Mouse (Mus musculus): Measurements from ENCODE around the gene Taco1. TPM values are rescaled to one million over a fixed set of nuclear protein-coding genes. Genes with fewer than 3 reads are reported as not detected.
"Not testable (repeated sequence)": the region's sequence is repeated elsewhere in the genome, so short reads cannot be mapped to it uniquely, and the experiment has no call there.

Taco1 gene
- total RNA-seq (2021): 10 to 100 TPM; 25.3 to 31.4 TPM
- long read RNA-seq, experiment 1, transcript Taco1-201 (5 exons, 1,383 nt): major isoform, 14 of 14 reads
- long read RNA-seq, experiment 1, partial matches to known transcripts: 0 of 14 reads
- long read RNA-seq, experiment 1, other reads (novel, unspliced or antisense): 0 of 14 reads
- long read RNA-seq, experiment 2, transcript Taco1-201 (5 exons, 1,383 nt): major isoform, 17 of 19 reads
- long read RNA-seq, experiment 2, partial matches to known transcripts: 1 of 19 reads
- long read RNA-seq, experiment 2, other reads (novel, unspliced or antisense): 1 of 19 reads

DNA sequence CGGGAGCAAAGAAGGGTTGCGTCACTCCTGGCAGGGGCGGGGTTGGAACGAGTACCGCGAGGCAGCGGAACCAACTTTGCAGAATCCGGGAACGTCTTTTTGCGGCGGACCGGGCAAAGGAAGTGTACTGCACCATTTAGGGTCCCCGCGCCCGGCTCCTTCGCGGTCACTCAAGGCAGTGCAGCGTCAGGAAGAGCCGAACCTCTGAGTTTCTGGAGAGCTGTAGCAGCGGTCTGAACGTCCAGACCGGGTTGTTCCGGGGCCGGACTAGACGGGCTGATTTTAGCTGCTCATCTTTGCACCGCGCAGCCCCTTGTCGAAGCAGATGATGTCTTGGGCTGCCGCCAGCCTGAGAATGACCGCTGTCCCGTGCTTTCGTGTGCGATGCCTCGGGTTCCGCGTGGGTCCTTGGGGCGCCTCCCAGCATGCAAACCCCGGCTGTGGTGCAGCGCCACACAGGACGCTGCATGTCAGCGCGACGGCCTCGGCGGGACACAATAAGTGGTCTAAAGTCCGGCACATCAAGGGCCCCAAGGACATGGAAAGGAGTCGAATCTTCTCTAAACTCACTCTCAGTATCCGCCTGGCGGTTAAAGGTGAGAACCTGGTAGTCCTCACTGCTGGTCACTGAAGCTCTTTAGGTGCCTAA is at the start of gene Taco1:
Gene Taco1 (plus strand): TSS at position 139 of the 649 bp plus-strand sequence.
- peak; percentile 96 for DNase-seq

DNA sequence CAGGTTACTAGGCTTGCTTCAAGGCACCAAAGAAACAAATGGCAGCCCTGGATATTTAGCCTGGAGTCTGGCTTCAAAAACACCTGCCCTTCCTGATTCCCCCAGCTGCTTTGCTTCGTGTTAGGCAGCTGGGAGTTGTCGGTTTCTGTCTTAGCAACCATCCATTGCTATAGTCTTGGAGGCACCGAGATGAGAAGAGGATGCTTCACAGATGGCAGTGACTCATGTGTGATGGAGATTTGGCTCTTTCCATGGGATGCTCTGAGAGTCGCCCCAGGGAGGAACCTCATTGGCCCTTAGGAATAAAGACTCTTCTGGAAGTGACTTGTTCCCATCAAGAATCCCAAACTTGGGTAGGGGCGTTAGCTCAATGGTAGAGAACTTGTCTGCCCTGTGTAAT is 49.4 kb upstream of the Taco1 start:
- no peak for DNase-seq

DNA sequence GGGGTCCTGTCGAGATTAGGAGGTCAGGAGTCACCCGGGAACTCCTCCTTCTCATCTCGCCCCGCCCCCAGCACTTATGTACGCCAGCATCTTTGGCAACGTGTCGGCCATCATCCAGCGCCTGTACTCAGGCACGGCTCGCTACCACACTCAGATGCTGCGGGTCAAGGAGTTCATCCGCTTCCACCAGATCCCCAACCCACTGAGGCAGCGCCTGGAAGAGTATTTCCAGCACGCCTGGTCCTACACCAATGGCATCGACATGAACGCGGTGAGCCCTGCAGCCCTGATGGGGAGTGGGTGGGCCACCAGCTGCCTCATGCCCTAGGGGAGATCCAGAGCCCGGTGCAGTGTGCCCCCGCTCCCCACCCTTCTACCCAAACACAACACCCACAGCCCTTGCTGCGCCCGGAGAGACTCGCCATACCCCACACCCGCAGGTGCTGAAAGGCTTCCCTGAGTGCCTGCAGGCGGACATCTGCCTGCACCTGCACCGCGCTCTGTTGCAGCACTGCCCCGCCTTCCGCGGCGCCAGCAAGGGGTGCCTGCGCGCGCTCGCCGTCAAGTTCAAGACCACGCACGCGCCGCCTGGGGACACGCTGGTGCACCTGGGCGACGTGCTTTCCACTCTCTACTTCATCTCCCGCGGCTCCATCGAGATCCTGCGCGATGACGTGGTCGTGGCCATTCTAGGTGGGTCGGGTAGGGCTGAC is 45.7 kb upstream of the Taco1 start:
- no peak for DNase-seq

GRCm38 (mm10) chr11:106025774-106026173 is 40.1 kb upstream of the Taco1 start:
- DNase-seq: no peak

- DNase-seq: peak; percentile 63
These were observed 39.3 kb upstream of the Taco1 start for GRCm38 (mm10) chr11:106026465-106027151.

DNA sequence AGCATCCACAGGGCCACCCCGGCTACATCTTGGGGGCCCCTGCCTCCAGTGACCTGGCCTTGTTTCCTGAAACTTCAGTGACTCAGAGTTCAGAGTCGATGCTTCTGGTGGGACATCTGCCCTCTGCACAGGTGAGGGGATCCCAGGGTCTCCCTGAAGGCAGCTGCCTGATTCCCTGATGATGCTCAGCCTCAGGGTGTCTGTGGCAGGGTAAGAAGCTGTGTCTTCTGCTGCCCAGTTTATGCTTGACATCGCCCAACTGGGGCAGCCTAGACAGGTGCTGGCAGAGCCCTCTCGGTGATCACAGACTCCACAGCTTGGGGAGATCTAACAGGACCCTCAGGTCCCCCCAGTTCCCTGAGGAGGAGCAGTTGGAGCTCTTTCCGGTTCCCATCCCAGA is 38.3 kb upstream of the Taco1 start:
- DNase-seq: no peak

- not testable (repeated sequence) for DNase-seq
These were observed 33.8 kb upstream of the Taco1 start for GRCm38 (mm10) chr11:106032074-106032473.

- no peak for DNase-seq
These were observed 32.4 kb upstream of the Taco1 start for GRCm38 (mm10) chr11:106033491-106033919.

DNA sequence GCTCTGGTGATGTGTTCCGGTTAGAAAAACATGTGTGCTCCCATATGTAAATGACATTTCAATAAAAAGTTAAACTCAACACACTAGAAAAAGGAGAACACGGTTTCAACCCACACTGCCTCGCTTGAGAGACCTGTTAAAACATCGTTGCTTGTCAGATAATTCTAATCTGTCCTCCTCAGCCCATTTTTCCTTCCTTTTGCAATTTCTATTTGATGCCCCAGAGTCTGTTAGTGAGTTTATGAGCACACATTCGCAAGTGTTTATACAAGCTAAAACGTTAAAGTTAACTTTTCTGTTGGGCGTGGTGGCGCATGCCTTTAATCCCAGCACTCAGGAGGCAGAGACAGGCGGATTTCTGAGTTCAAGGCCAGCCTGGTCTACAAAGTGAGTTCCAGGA is 30.9 kb upstream of the Taco1 start:
- DNase-seq: no peak

DNA sequence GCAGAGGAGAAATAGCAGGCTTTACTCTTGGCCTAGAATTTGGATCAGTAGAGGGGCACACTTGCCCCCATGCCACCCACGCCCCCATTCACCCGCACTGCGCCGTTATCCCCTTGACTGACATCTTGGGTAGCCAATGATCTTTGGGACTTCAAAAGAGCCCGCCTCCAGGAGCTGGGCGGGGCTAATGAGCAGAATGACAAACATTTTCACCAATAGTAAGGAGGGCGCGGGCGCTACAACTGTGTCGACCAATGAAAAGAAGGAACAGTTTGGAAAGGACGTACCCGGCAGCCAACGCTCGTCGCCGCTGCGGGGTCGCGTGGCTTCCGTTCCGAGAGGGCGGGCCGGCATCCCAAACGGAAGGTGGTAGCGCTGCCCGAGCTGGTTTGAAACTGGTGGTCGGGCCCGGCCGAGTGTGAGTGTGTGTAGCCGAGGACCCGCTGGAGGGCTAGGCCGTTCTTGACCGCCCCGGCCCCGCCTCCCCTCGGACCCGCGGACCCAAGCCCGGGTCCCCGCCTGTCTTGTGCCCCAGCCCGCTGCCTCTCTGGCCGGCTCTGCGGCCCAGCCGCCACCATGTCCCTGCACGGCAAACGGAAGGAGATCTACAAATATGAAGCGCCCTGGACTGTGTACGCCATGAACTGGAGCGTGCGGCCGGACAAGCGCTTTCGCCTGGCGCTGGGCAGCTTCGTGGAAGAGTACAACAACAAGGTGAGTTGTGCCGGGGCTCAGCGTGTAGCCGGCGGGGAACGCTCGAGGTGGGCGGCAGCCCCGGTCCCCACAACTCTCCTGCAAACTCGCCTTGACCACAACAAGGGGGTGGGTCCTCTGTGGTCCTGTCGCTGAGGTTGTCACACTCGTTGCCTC is 29.1 kb upstream of the Taco1 start, which contains the start of gene Dcaf7:
Gene Dcaf7 (plus strand): TSS at position 325 of the 870 bp plus-strand sequence.
- peak; percentile 93 for DNase-seq

DNA sequence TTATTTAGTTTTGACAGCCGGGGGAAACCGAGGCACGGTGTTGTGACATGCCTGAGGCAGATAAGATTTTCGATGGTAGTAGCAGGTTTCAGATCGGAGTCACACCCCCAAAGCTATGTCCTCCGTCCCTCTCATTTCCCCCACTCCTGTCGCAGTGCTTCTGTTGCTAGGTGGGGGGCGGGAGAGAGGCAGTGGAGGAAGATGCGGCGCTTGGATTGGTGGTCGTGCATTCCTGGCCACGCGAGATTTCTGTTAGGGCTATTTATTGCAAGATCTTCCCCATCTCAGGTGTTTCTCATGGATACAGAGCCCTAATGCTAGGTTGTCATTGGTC is 28.5 kb upstream of the Taco1 start:
- peak; percentile 24 for DNase-seq

GRCm38 (mm10) chr11:106044349-106044748 is 21.5 kb upstream of the Taco1 start:
- no peak for DNase-seq

DNA sequence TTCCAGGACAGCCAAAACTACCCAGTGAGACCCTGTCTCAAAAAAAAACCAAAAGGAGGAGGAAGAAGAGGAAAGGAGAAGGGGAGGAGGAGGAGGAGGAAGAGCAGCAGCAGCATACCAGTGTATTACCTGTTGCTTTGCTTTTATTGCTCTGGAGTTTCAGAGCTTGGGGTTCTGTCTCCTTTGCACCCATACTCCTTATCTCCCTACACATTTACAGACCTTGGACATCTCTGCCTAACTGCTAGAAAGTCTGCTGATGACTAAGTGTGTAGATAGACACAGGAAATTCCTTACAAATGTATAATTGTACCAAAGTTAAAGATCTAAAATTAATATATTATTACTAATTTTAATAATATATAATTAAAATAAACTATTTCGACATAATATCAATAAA is 20.6 kb upstream of the Taco1 start:
- no peak for DNase-seq

GRCm38 (mm10) chr11:106045780-106046179 is 20.1 kb upstream of the Taco1 start:
- no peak for DNase-seq

- no peak for DNase-seq
These were observed 19.3 kb upstream of the Taco1 start for GRCm38 (mm10) chr11:106046584-106046983.

- no peak for DNase-seq
These were observed 11.9 kb upstream of the Taco1 start for GRCm38 (mm10) chr11:106053921-106054320.

DNA sequence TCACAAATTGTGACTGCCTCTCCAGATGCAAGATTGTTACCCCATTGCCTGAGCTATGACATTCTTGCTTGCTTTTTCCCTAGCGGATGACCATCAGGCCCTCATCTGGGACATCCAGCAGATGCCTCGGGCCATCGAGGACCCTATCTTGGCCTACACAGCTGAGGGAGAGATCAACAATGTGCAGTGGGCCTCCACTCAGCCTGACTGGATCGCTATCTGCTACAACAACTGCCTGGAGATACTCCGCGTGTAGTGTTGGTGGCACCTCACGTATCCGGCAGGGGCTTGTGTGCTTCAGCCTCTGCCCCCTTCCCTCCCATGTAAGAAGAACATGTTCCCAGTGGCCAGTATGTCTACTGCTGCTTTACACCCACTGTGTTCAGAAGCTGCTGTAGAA is 11.3 kb upstream of the Taco1 start:
- DNase-seq: no peak

- no peak for DNase-seq
These were observed 10.5 kb upstream of the Taco1 start for GRCm38 (mm10) chr11:106055341-106055740.

- DNase-seq: no peak
These were observed 8.9 kb upstream of the Taco1 start for GRCm38 (mm10) chr11:106056819-106057491.

- no peak for DNase-seq
These were observed 7.8 kb upstream of the Taco1 start for GRCm38 (mm10) chr11:106058020-106058419.

DNA sequence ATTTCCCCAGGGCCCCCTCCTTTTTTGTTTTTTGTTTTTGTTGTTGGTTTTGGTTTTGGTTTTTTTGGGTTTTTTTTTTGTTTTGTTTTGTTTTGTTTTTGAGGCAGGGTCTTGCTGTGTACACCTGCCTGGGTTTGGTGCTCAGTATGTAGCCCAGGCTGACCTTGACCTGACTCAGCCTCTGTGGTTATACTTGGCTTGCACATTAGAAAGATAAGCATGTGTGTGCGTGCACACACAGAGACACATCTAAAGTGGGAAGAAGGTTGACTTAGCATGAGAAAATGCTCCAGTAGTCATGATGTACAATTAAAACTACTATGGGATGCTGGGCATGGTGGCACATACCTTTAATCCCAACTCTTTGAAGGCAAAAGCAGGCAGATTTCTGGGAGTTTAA is 5.3 kb upstream of the Taco1 start:
- no peak for DNase-seq
